Mouse (Mus musculus): Measurements from ENCODE around the gene Foxi2. TPM values are rescaled to one million over a fixed set of nuclear protein-coding genes. Genes with fewer than 3 reads are reported as not detected.

Foxi2 gene
- polyA plus RNA-seq (2015; fragmentation: Nextera tagmentation; extraction: Ambion mirVana): not detected in 2 replicates

DNA sequence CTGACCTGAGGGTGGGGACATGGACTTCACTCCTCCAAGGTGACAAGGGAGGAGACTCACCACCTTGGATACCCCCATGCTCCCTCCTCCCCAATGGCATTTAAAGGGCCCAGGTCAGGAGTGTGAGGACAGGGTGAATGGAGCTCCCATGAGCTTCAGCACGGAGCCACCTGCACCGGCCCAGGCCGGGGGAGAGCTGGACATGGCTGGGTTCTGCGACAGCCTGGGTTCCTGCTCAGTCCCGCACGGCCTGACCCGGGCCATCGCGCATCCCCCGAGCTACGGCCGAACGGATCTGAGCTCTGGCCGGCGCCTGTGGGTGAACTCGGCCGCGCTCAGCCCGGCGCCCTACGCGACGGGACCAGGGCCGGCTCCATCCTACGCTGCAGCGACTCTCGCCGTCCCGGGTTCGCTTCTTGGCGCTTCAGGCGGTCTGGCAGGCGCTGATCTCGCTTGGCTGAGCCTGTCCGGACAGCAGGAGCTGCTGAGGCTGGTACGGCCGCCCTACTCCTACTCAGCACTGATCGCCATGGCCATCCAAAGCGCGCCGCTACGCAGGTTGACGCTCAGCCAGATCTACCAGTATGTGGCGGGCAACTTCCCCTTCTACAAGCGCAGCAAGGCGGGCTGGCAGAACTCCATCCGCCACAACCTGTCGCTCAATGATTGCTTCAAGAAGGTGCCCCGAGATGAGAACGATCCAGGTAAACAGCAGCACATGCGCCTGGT is at the start of gene Foxi2:
Gene Foxi2, plus strand, starts transcription at position 72 of the 729 bp plus-strand sequence.

Other genes with a start within 250 kb of the Foxi2 start
- gene Nps, start 151.6 kb upstream of the Foxi2 start, polyA plus RNA-seq (2015; fragmentation: Nextera tagmentation; extraction: Ambion mirVana): not detected in 2 replicates
- not detected in 2 replicates for gene Clrn3, start 118.3 kb downstream of the Foxi2 start, polyA plus RNA-seq (2015; fragmentation: Nextera tagmentation; extraction: Ambion mirVana)
- 2.3 and 2.8 TPM in 2 replicates for gene Ptpre, start 127.2 kb downstream of the Foxi2 start, polyA plus RNA-seq (2015; fragmentation: Nextera tagmentation; extraction: Ambion mirVana)

All from urinary bladder, postnatal 0 days (tissue).